Mouse (Mus musculus) MEL (cell line): ENCODE data around the gene Setdb2. TPM values are rescaled to one million over a fixed set of nuclear protein-coding genes. Genes with fewer than 3 reads are reported as not detected.

Source experiments
- DNase-seq: peaks from one replicate; pipeline ENCODE4 v3.0.0; 2011; ENCODE audit warnings: low read depth, low spot score
- H3K27ac ChIP-seq: 2 replicates; pipeline ENCODE4 v1.5.1; 2012; ENCODE audit warnings: low read depth, mild to moderate bottlenecking, control low read depth, low read length, moderate library complexity; ENCODE audit not compliant: control insufficient read depth
- H3K27me3 ChIP-seq, 2 experiments: fragments of 150-350 bp in 1 of 2; sonication (generic) in 1 of 2; 2 replicates each; pipeline ENCODE4 v1.6.1; 2012; ENCODE audit warnings: low read length in 2 of 2, mild to moderate bottlenecking in 2 of 2, improper control_type of control experiment in 1 of 2, moderate library complexity in 1 of 2; ENCODE audit not compliant: insufficient read depth in 2 of 2, control insufficient read depth in 1 of 2
- H3K36me3 ChIP-seq, 2 experiments: 2 replicates each; pipeline ENCODE4 v1.6.1; 2012 to 2014; ENCODE audit warnings: low read length in 2 of 2, improper control_type of control experiment in 1 of 2, inconsistent platforms in 1 of 2, mild to moderate bottlenecking in 1 of 2; ENCODE audit not compliant: insufficient read depth in 2 of 2, control insufficient read depth in 1 of 2
- H3K4me1 ChIP-seq, 2 experiments: fragments of 150-350 bp in 1 of 2; sonication (generic) in 1 of 2; 2 replicates each; pipeline ENCODE4 v1.6.1; 2012; ENCODE audit warnings: low read length in 2 of 2, improper control_type of control experiment in 1 of 2, mild to moderate bottlenecking in 1 of 2; ENCODE audit not compliant: insufficient read depth in 2 of 2, control insufficient read depth in 1 of 2
- H3K4me3 ChIP-seq, 2 experiments: fragments of 150-350 bp in 1 of 2; sonication (generic) in 1 of 2; 2 replicates each; pipeline ENCODE4 v1.5.1; 2012; ENCODE audit warnings: low read depth in 2 of 2, low read length in 2 of 2, mild to moderate bottlenecking in 2 of 2, moderate library complexity in 2 of 2, control low read depth in 1 of 2, improper control_type of control experiment in 1 of 2; ENCODE audit not compliant: control insufficient read depth in 1 of 2, insufficient read depth in 1 of 2
- H3K79me2 ChIP-seq: 2 replicates; pipeline ENCODE4 v1.6.1; 2012; ENCODE audit warnings: mild to moderate bottlenecking, low read length, moderate library complexity; ENCODE audit not compliant: control insufficient read depth, poor library complexity, insufficient read depth
- H3K9ac ChIP-seq: 2 replicates; pipeline ENCODE4 v1.6.1; 2012; ENCODE audit warnings: low read depth, mild to moderate bottlenecking, control low read depth, low read length, moderate library complexity; ENCODE audit not compliant: control insufficient read depth, poor library complexity, severe bottlenecking
- H3K9me3 ChIP-seq: fragments of 150-350 bp; sonication (generic); replicated peaks from 2 replicates; pipeline ENCODE4 v1.6.1; 2012; ENCODE audit warnings: mild to moderate bottlenecking, low read length, improper control_type of control experiment, moderate library complexity; ENCODE audit not compliant: insufficient read depth
- ELF1 ChIP-seq: IDR thresholded peaks from 2 replicates; pipeline ENCODE4 v1.6.1; 2014; ENCODE audit warnings: low read depth, mild to moderate bottlenecking, inconsistent platforms, low read length, improper control_type of control experiment, moderate library complexity
- GATA1 ChIP-seq: IDR thresholded peaks from 2 replicates; pipeline ENCODE4 v1.6.1; 2011; ENCODE audit warnings: low read depth, low read length, improper control_type of control experiment
- HCFC1 ChIP-seq: IDR thresholded peaks from 2 replicates; pipeline ENCODE4 v1.6.1; 2012; ENCODE audit warnings: low read depth, mild to moderate bottlenecking, inconsistent platforms, low read length, improper control_type of control experiment, moderate library complexity
- MAFK ChIP-seq: IDR thresholded peaks from 2 replicates; pipeline ENCODE4 v1.6.1; 2011; ENCODE audit warnings: low read depth, mild to moderate bottlenecking, low read length, improper control_type of control experiment, borderline replicate concordance
- MAX ChIP-seq: IDR thresholded peaks from 2 replicates; pipeline ENCODE4 v1.6.1; 2011; ENCODE audit warnings: low read length, improper control_type of control experiment
- POLR2A ChIP-seq, 2 experiments: IDR thresholded peaks; 2 replicates each; pipeline ENCODE4 v1.6.1; 2011 to 2012; ENCODE audit warnings: low read length in 2 of 2, mild to moderate bottlenecking in 2 of 2, control low read depth in 1 of 2, improper control_type of control experiment in 1 of 2, low read depth in 1 of 2, moderate library complexity in 1 of 2; ENCODE audit not compliant: control insufficient read depth in 1 of 2, insufficient read depth in 1 of 2, poor library complexity in 1 of 2
- TCF12 ChIP-seq: IDR thresholded peaks from 2 replicates; pipeline ENCODE4 v1.6.1; 2014; ENCODE audit warnings: low read depth, mild to moderate bottlenecking, inconsistent platforms, low read length, improper control_type of control experiment, moderate library complexity
- UBTF ChIP-seq: IDR thresholded peaks from 2 replicates; pipeline ENCODE4 v1.6.1; 2012; ENCODE audit warnings: low read depth, mild to moderate bottlenecking, inconsistent platforms, low read length, improper control_type of control experiment, moderate library complexity, borderline replicate concordance; ENCODE audit not compliant: insufficient read depth
- USF1 ChIP-seq: IDR thresholded peaks from 2 replicates; pipeline ENCODE4 v1.6.1; 2014; ENCODE audit warnings: low read depth, mild to moderate bottlenecking, inconsistent platforms, low read length, improper control_type of control experiment, moderate library complexity
- polyA plus RNA-seq, 2 experiments: library from polyadenylated mRNA; stranded (reverse) in 1 of 2; unstranded in 1 of 2; fragments of >175 nt in 1 of 2; fragments of >200 nt in 1 of 2; gene quantifications; 2 replicates each; pipeline versions ENCODE4 v1.2.1 to v1.2.4; 2012; ENCODE audit warnings: low replicate concordance in 2 of 2, low read depth in 1 of 2; ENCODE audit not compliant: insufficient read length in 2 of 2, insufficient read depth in 1 of 2, missing spikeins in 1 of 2
- total RNA-seq: library from RNA; depleted of rRNA; stranded (reverse); fragments of 300-350 nt; gene quantifications from 2 replicates; pipeline ENCODE4 v1.2.3, GENCODE M21; 2012; rRNA removed

The Setdb2 gene
- total and polyA plus RNA-seq, 3 experiments, result 10.8 to 18.3 TPM; not detected in 1

- peaks cover 0 to 9% of the 10 kb centered on the region in 2 experiments; a peak in 2 of 4 replicates for H3K36me3 ChIP-seq
- H3K4me1 ChIP-seq, result peaks cover 0 to 4% of the 10 kb centered on the region in 2 experiments; a peak in 1 of 4 replicates
- H3K79me2 ChIP-seq, result no peaks in the 10 kb centered on the region
- H3K27ac ChIP-seq, result no peak within 1 kb of the TSS
- H3K9me3 ChIP-seq, result no peaks in the 10 kb centered on the region
- no peak within 1 kb of the TSS for H3K9ac ChIP-seq
- H3K4me3 ChIP-seq, result no peak within 1 kb of the TSS
- no peaks in the 10 kb centered on the region for H3K27me3 ChIP-seq
- TF ChIP-seq POLR2A (IDR thresholded peaks at IDR 0.05; ENCODE audit: control insufficient read depth in 1 of 2, insufficient read depth in 1 of 2, low read depth in 1 of 2, low read length in 2 of 2, poor library complexity in 1 of 2) (no peak), MAX (no peak), TCF12 (no peak), GATA1 (no peak), USF1 (no peak), ELF1 (no peak), MAFK (no peak), UBTF (no peak), HCFC1 (no peak)
- DNase-seq, result no peak
Measured at GRCm38 (mm10) chr14:59365244-59365644, 75.4 kb downstream of the Setdb2 start, which contains the start of gene Phf11d. Phf11d (minus strand) TSS chr14:59365470.

Other genes starting within 250 kb of the Setdb2 start
- gene Rcbtb1, start 239.7 kb downstream of the Setdb2 start, total RNA-seq, result 4.4 and 4.5 TPM in 2 replicates
- gene Rcbtb1, start 239.7 kb downstream of the Setdb2 start, polyA plus RNA-seq, result 1 to 10 TPM in 1 of 2 experiments, not detected in 1; 6.7 TPM
- not detected in 2 replicates for gene Gm6904, start 180.7 kb downstream of the Setdb2 start, total RNA-seq
- not detected for gene Gm6904, start 180.7 kb downstream of the Setdb2 start, polyA plus RNA-seq
- not detected in 2 replicates for gene Phf11a, start 143.4 kb downstream of the Setdb2 start, total RNA-seq
- under 1 TPM in 1 of 2 experiments, not detected in 1; 0.25 TPM for gene Phf11a, start 143.4 kb downstream of the Setdb2 start, polyA plus RNA-seq
- not detected in 2 replicates for gene Phf11b, start 99.5 kb downstream of the Setdb2 start, total RNA-seq
- gene Phf11b, start 99.5 kb downstream of the Setdb2 start, polyA plus RNA-seq, result under 1 TPM in 1 of 2 experiments, not detected in 1; 0.35 TPM
- gene Phf11d, start 75.4 kb downstream of the Setdb2 start, total RNA-seq, result 5.6 and 6.2 TPM in 2 replicates
- gene Phf11d, start 75.4 kb downstream of the Setdb2 start, polyA plus RNA-seq, result 10 to 100 TPM in 1 of 2 experiments, not detected in 1; 19.5 TPM
- 0.92 and 1.0 TPM in 2 replicates for gene Phf11c, start 45.5 kb downstream of the Setdb2 start, total RNA-seq
- gene Phf11c, start 45.5 kb downstream of the Setdb2 start, polyA plus RNA-seq, result 1 to 10 TPM in 1 of 2 experiments, not detected in 1; 1.2 TPM
- gene Cab39l, start 88 bp upstream of the Setdb2 start, total RNA-seq, result 22.6 and 24.2 TPM in 2 replicates
- gene Cab39l, start 88 bp upstream of the Setdb2 start, polyA plus RNA-seq, result 10 to 100 TPM in 1 of 2 experiments, not detected in 1; 34.0 TPM
- 13.0 and 16.4 TPM in 2 replicates for gene Cdadc1, start 157.1 kb upstream of the Setdb2 start, total RNA-seq
- gene Cdadc1, start 157.1 kb upstream of the Setdb2 start, polyA plus RNA-seq, result 10 to 100 TPM in 1 of 2 experiments, not detected in 1; 23.8 TPM
- not detected in 2 replicates for gene Shisa2, start 184.4 kb upstream of the Setdb2 start, total RNA-seq
- gene Shisa2, start 184.4 kb upstream of the Setdb2 start, polyA plus RNA-seq, result not detected